Mouse (Mus musculus) forebrain, embryonic 14.5 days (tissue): ENCODE measurements at regions not wholly inside any gene's neighbourhood (a gene's known extent, or its start where the extent isn't known, plus 50 kb on each side); places are given as distances from the start of the nearest gene placed in this dataset.

Experiments
- ATAC-seq: fragments of 200-750 bp; cut with Nextera tagmentation; 2 replicates; pipeline ENCODE4 v1.8.0; 2017; ENCODE audit warnings: mild to moderate bottlenecking, moderate library complexity
- DNase-seq: peaks from one replicate; pipeline ENCODE4 v3.0.0-alpha.2; 2015; ENCODE audit warnings: low spot score
- H3K27ac ChIP-seq: fragments of 300-500 bp; sonication (generic); 2 replicates; pipeline ENCODE4 v1.5.1; 2014; ENCODE audit warnings: low read depth, mild to moderate bottlenecking, control low read depth, low read length, moderate library complexity
- H3K27me3 ChIP-seq: fragments of 300-500 bp; sonication (generic); replicated peaks from 2 replicates; pipeline ENCODE4 v1.6.1; 2014; ENCODE audit warnings: low read length, control low read depth, mixed read lengths; ENCODE audit not compliant: control insufficient read depth, insufficient read depth
- H3K36me3 ChIP-seq: fragments of 300-500 bp; sonication (generic); 2 replicates; pipeline ENCODE4 v1.6.1; 2014; ENCODE audit warnings: low read length, control low read depth; ENCODE audit not compliant: control insufficient read depth, insufficient read depth
- H3K4me1 ChIP-seq: fragments of 300-500 bp; sonication (generic); 2 replicates; pipeline ENCODE4 v1.6.1; 2014; ENCODE audit warnings: antibody characterized with exemption, low read length, control low read depth; ENCODE audit not compliant: control insufficient read depth, insufficient read depth
- H3K4me2 ChIP-seq: fragments of 300-500 bp; sonication (generic); 2 replicates; pipeline ENCODE4 v1.6.1; 2014; ENCODE audit warnings: mild to moderate bottlenecking, control low read depth, low read length
- H3K4me3 ChIP-seq: fragments of 300-500 bp; sonication (generic); 2 replicates; pipeline ENCODE4 v1.5.1; 2014; ENCODE audit warnings: low read depth, low read length, control low read depth
- H3K9ac ChIP-seq: fragments of 300-500 bp; sonication (generic); 2 replicates; pipeline ENCODE4 v1.6.1; 2014; ENCODE audit warnings: mild to moderate bottlenecking, low read length, control low read depth, moderate library complexity
- H3K9me3 ChIP-seq: fragments of 300-500 bp; sonication (generic); replicated peaks from 2 replicates; pipeline ENCODE4 v1.6.1; 2016; ENCODE audit warnings: low read length, control low read depth, mixed read lengths; ENCODE audit not compliant: control insufficient read depth
- WGBS: fragments of 180-500 bp; shearing (Covaris S2); extraction: QIAGEN DNeasy Blood & Tissue Kit; methylation state at CpG from one replicate; pipeline ENCODE4 v1.1.7; 2014; 5-methylcytosine and 5-hydroxymethylcytosine counted together

- Histone ChIP-seq H3K27ac (no peak overlapping the region), H3K36me3 (no peaks in the 10 kb centered on the region), H3K9ac (no peak overlapping the region), H3K4me1 (no peaks in the 10 kb centered on the region), H3K4me3 (no peak overlapping the region), H3K4me2 (no peak overlapping the region), H3K27me3 (no peaks in the 10 kb centered on the region), H3K9me3 (no peaks in the 10 kb centered on the region)
- WGBS = 57% methylated on average over 1 of the region's 1 CpGs
- DNase-seq = no peak
- no peak for ATAC-seq
Measured at GRCm38 (mm10) chr9:30848249-30848648, 74.0 kb downstream of the Adamts15 start.

- ATAC-seq = no peak
- no peak for DNase-seq
- Histone ChIP-seq H3K27ac (no peak overlapping the region), H3K9ac (no peak overlapping the region), H3K36me3 (no peaks in the 10 kb centered on the region), H3K4me3 (no peak overlapping the region), H3K9me3 (no peaks in the 10 kb centered on the region), H3K4me2 (no peak overlapping the region), H3K4me1 (no peaks in the 10 kb centered on the region), H3K27me3 (no peaks in the 10 kb centered on the region)
- WGBS = 49% methylated on average over 10 of the region's 10 CpGs
Measured at GRCm38 (mm10) chr9:30845609-30846290, 76.5 kb downstream of the Adamts15 start.

DNA sequence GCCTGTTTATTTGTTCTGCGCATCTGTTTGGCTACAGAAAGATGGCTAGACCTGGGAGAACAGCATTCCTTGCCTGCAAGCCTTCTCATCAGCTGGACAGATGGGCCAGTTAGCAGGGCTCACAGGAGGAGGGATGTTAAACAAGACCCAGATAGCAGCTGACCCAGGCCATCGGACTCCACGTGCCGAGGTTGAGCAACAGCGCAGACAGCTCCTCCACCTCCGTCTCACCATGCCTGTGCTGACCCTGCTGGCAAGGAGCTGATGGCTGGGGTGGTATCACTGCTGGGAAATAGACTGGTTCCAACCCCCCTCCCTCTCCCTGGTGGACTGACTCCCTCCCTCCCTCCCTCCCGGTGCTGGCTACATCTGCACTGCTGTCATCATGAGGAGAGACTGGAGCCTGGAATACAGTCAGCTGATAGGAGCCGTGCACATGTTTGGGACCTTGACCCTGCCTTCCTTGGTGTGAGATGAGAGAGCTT, 78.1 kb downstream of the Adamts15 start:
- no peak for DNase-seq
- H3K4me2 ChIP-seq = no peak overlapping the region
- no peak for ATAC-seq
- H3K9me3 ChIP-seq = no peaks in the 10 kb centered on the region
- H3K36me3 ChIP-seq = no peaks in the 10 kb centered on the region
- H3K9ac ChIP-seq = no peak overlapping the region
- no peaks in the 10 kb centered on the region for H3K4me1 ChIP-seq
- no peak overlapping the region for H3K4me3 ChIP-seq
- 82% methylated on average over 8 of the region's 8 CpGs for WGBS
- H3K27ac ChIP-seq = no peak overlapping the region
- no peaks in the 10 kb centered on the region for H3K27me3 ChIP-seq

DNA sequence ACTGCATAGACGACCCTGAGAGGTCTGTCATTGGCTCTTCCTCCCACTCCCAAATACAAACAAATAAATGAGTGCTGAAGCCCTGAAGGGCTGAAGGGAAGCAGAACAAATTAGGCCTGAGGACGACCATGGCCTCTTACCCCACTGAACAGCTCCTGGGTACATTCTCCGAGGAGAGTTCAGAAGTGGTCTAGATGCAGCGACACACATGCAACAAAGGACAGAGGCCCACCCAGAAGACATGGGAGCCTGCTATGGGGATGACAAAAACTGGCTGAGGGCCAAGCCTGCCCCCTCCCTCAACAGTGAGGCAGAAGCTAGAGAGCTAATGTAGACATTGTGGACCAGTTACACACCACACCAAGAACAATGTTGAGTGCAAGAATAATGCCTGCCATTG, 87.3 kb downstream of the Adamts15 start:
- Histone ChIP-seq H3K4me1 (no peaks in the 10 kb centered on the region), H3K9me3 (no peaks in the 10 kb centered on the region), H3K27ac (no peak overlapping the region), H3K9ac (no peak overlapping the region), H3K4me3 (no peak overlapping the region), H3K4me2 (no peak overlapping the region), H3K36me3 (no peaks in the 10 kb centered on the region), H3K27me3 (no peaks in the 10 kb centered on the region)
- DNase-seq = no peak
- WGBS = 60% methylated on average over 4 of the region's 4 CpGs
- ATAC-seq = no peak

DNA sequence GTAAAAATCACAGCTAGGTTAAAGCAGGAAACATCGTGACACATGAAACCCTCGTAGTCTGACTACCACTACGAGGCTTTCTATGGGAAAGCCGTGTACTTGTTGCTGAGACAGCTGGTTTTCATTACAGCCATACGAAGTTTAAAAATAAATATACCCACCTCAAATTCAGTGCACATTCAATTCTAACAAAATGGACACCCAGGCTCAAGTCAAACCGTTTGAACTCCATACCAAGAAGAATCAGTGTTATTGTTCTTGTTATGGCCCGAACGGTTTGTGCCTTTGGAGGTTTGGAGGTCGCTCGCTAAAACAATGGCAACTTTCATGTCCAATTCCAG, 87.7 kb downstream of the Adamts15 start:
- no peaks in the 10 kb centered on the region for H3K36me3 ChIP-seq
- ATAC-seq (no peak), DNase-seq (no peak)
- 84% methylated on average over 10 of the region's 10 CpGs for WGBS
- no peak overlapping the region for H3K4me3 ChIP-seq
- H3K4me2 ChIP-seq = no peak overlapping the region
- no peaks in the 10 kb centered on the region for H3K4me1 ChIP-seq
- no peak overlapping the region for H3K9ac ChIP-seq
- H3K27ac ChIP-seq = no peak overlapping the region
- H3K9me3 ChIP-seq = no peaks in the 10 kb centered on the region
- no peaks in the 10 kb centered on the region for H3K27me3 ChIP-seq

- 91% methylated on average over 15 of the region's 15 CpGs for WGBS
Measured at GRCm38 (mm10) chr9:30833836-30834564, 88.3 kb downstream of the Adamts15 start.

GRCm38 (mm10) chr9:30829158-30829870, 92.9 kb downstream of the Adamts15 start:
- H3K4me3 ChIP-seq = no peak overlapping the region
- WGBS = 88% methylated on average over 3 of the region's 3 CpGs
- H3K9me3 ChIP-seq = no peaks in the 10 kb centered on the region
- no peak overlapping the region for H3K27ac ChIP-seq
- ATAC-seq (no peak), DNase-seq (no peak)
- H3K36me3 ChIP-seq = no peaks in the 10 kb centered on the region
- no peak overlapping the region for H3K9ac ChIP-seq
- H3K4me2 ChIP-seq = no peak overlapping the region
- H3K27me3 ChIP-seq = no peaks in the 10 kb centered on the region
- no peaks in the 10 kb centered on the region for H3K4me1 ChIP-seq

More at GRCm38 (mm10) chr9:30833836-30834564, 88.3 kb downstream of the Adamts15 start:
- Histone ChIP-seq H3K4me2 (no peak overlapping the region), H3K27me3 (no peaks in the 10 kb centered on the region), H3K36me3 (no peaks in the 10 kb centered on the region), H3K4me3 (no peak overlapping the region), H3K9me3 (no peaks in the 10 kb centered on the region), H3K9ac (no peak overlapping the region), H3K4me1 (no peaks in the 10 kb centered on the region), H3K27ac (no peak overlapping the region)
- no peak for ATAC-seq
- no peak for DNase-seq

GRCm38 (mm10) chr9:30827780-30828179, 94.5 kb downstream of the Adamts15 start:
- 59% methylated on average over 1 of the region's 1 CpGs for WGBS

More at GRCm38 (mm10) chr9:30827780-30828179, 94.5 kb downstream of the Adamts15 start:
- Histone ChIP-seq H3K27me3 (no peaks in the 10 kb centered on the region), H3K9me3 (no peaks in the 10 kb centered on the region), H3K4me3 (no peak overlapping the region), H3K4me1 (no peaks in the 10 kb centered on the region), H3K9ac (no peak overlapping the region), H3K27ac (no peak overlapping the region), H3K36me3 (no peaks in the 10 kb centered on the region), H3K4me2 (no peak overlapping the region)
- ATAC-seq (no peak), DNase-seq (no peak)
